Mouse (Mus musculus) lung, adult 18-20 months (tissue): ENCODE data around the gene Mdm2.
"Not testable (repeated sequence)": the region's sequence is repeated elsewhere in the genome, so short reads cannot be mapped to it uniquely, and the experiment has no call there.

Experiments used
- DNase-seq, 2 experiments: peaks; one replicate each; pipeline ENCODE4 v3.0.0; 2022; ENCODE audit warnings: mixed read lengths in 2 of 2

Gene Mdm2

GRCm38 (mm10) chr10:117732184-117732583 is 21.6 kb upstream of the Mdm2 start:
- no peak for DNase-seq

GRCm38 (mm10) chr10:117731244-117732101 is 20.9 kb upstream of the Mdm2 start:
- peak; percentile 80 to 81 for DNase-seq

GRCm38 (mm10) chr10:117730637-117731203 is 20.2 kb upstream of the Mdm2 start:
- no peak for DNase-seq

- no peak for DNase-seq
Measured at GRCm38 (mm10) chr10:117730140-117730539, 19.6 kb upstream of the Mdm2 start.

GRCm38 (mm10) chr10:117729139-117729814 is 18.7 kb upstream of the Mdm2 start:
- DNase-seq, result peak; percentile 83 to 86

GRCm38 (mm10) chr10:117728574-117728973 is 18.0 kb upstream of the Mdm2 start:
- DNase-seq, result no peak

- no peak for DNase-seq
Measured at GRCm38 (mm10) chr10:117727518-117728110, 17.1 kb upstream of the Mdm2 start.

- DNase-seq, result no peak
Measured at GRCm38 (mm10) chr10:117726888-117727385, 16.4 kb upstream of the Mdm2 start.

- no peak for DNase-seq
Measured at GRCm38 (mm10) chr10:117726350-117726749, 15.8 kb upstream of the Mdm2 start.

- DNase-seq, result no peak
Measured at GRCm38 (mm10) chr10:117725671-117726070, 15.1 kb upstream of the Mdm2 start.

- no peak for DNase-seq
Measured at GRCm38 (mm10) chr10:117724804-117725361, 14.3 kb upstream of the Mdm2 start.

GRCm38 (mm10) chr10:117724136-117724718 is 13.7 kb upstream of the Mdm2 start:
- no peak for DNase-seq

- DNase-seq, result peak in 1 of 2 experiments; percentile 38
Measured at GRCm38 (mm10) chr10:117718161-117719119, 7.9 kb upstream of the Mdm2 start.

GRCm38 (mm10) chr10:117717583-117717982 is 7.0 kb upstream of the Mdm2 start:
- DNase-seq, result peak; percentile 62 to 72

GRCm38 (mm10) chr10:117716686-117717085 is 6.1 kb upstream of the Mdm2 start:
- no peak for DNase-seq

GRCm38 (mm10) chr10:117715654-117716053 is 5.1 kb upstream of the Mdm2 start:
- DNase-seq, result not testable (repeated sequence)

GRCm38 (mm10) chr10:117714928-117715500 is 4.5 kb upstream of the Mdm2 start:
- no peak for DNase-seq

- DNase-seq, result no peak
Measured at GRCm38 (mm10) chr10:117714048-117714545, 3.5 kb upstream of the Mdm2 start.

GRCm38 (mm10) chr10:117713466-117713865 is 2.9 kb upstream of the Mdm2 start:
- DNase-seq, result no peak

- no peak for DNase-seq
Measured at GRCm38 (mm10) chr10:117712871-117713270, 2.3 kb upstream of the Mdm2 start.
